Comparison of ENCODE assay signal across 26 mouse cellular contexts in the genomic region with DNA sequence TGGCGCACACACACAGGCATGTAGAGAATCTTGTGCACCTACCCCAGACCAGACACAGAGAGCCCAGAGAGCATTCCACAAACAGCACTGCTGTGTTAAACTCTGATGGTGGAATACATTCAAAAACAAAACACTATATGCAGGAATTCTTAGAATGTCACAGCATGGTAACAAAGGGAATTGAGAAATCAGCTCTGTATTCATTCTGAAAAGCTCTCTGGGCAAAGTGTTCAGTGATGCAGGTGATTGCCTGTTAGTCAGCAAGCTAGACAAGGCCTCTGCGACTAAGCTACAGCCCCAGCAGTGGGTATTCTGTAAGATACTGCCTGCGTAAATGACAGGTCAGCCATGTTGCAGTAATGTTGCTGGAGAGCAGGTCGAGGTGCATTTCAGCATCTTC.
"Had no signal": no experiment of that assay in that cellular context is flagged by ENCODE, and none has a peak within 500 bp of the region (broad histone marks: within the 10 kb centered on the region; RNA-seq: fewer than 3 reads in every experiment).

No protein-coding gene starts in this region.

- ATAC-seq: inflammation-experienced regulatory T-cells, adult 6 months; intestine, embryonic 15.5 days; intestine, postnatal 0 days; liver, embryonic 12.5 days had no signal

- H3K4me1 ChIP-seq: heart, embryonic 10.5 days; heart, embryonic 12.5 days; hindbrain, embryonic 10.5 days; hindbrain, embryonic 12.5 days; intestine, embryonic 15.5 days; kidney, embryonic 15.5 days; limb, embryonic 13.5 days; limb, embryonic 15.5 days; liver, embryonic 12.5 days had no signal

- H3K27me3 ChIP-seq: heart, embryonic 12.5 days; hindbrain, embryonic 12.5 days; intestine, embryonic 15.5 days; kidney, embryonic 15.5 days; limb, embryonic 13.5 days; limb, embryonic 15.5 days; liver, embryonic 12.5 days had no signal

- H3K27ac ChIP-seq: heart, embryonic 10.5 days; hindbrain, embryonic 10.5 days; hindbrain, embryonic 12.5 days; hindbrain, embryonic 14.5 days; intestine, embryonic 15.5 days; kidney, embryonic 15.5 days; kidney, postnatal 0 days; limb, embryonic 13.5 days; limb, embryonic 15.5 days; liver, embryonic 12.5 days; liver, embryonic 14.5 days had no signal

- DNase-seq: gastrocnemius, postnatal 10 days; gastrocnemius, postnatal 25 days; heart, adult 18-20 months; heart, postnatal 10 days; heart, postnatal 4 days; kidney, adult 18-20 months; kidney, adult 9 months; kidney, postnatal 14 days; kidney, postnatal 36 days; layer of hippocampus, adult 9-11 months; layer of hippocampus, postnatal 36 days; left cerebral cortex, postnatal 4 days had no signal

- H3K4me3 ChIP-seq: heart, embryonic 10.5 days; heart, embryonic 12.5 days; hindbrain, embryonic 10.5 days; hindbrain, embryonic 12.5 days; intestine, embryonic 15.5 days; kidney, embryonic 15.5 days; limb, embryonic 13.5 days; limb, embryonic 15.5 days; liver, embryonic 12.5 days had no signal
